Mouse (Mus musculus) CH12.LX (cell line): Measurements from ENCODE around the gene 1110032A03Rik. TPM values are rescaled to one million over a fixed set of nuclear protein-coding genes. Genes with fewer than 3 reads are reported as not detected.

Source experiments
- DNase-seq: peaks from one replicate; pipeline ENCODE4 v3.0.0-alpha.2; 2013; ENCODE audit errors: extremely low read depth
- H3K27ac ChIP-seq: 2 replicates; pipeline ENCODE4 v1.5.1; 2012; ENCODE audit warnings: low read depth, mild to moderate bottlenecking, control low read depth, moderate library complexity; ENCODE audit not compliant: insufficient read depth
- H3K27me3 ChIP-seq: replicated peaks from 2 replicates; pipeline ENCODE3; 2012; ENCODE audit warnings: inconsistent platforms
- H3K36me3 ChIP-seq, 2 experiments: replicated peaks in 1 of 2; 2 replicates each; pipeline versions ENCODE3 to v1.6.1; 2012; ENCODE audit warnings: inconsistent platforms in 1 of 2, low read length in 1 of 2, mild to moderate bottlenecking in 1 of 2, mixed read lengths in 1 of 2, moderate library complexity in 1 of 2; ENCODE audit not compliant: control insufficient read depth in 1 of 2, insufficient read depth in 1 of 2
- H3K4me1 ChIP-seq, 2 experiments: 2 replicates each; pipeline ENCODE4 v1.6.1; 2012; ENCODE audit warnings: inconsistent platforms in 1 of 2, moderate library complexity in 1 of 2; ENCODE audit not compliant: insufficient read depth in 2 of 2, control insufficient read depth in 1 of 2
- H3K4me2 ChIP-seq: 2 replicates; pipeline ENCODE4 v1.6.1; 2012; ENCODE audit warnings: low read depth, mild to moderate bottlenecking, control low read depth; ENCODE audit not compliant: poor library complexity, insufficient read depth, severe bottlenecking
- H3K4me3 ChIP-seq, 3 experiments: fragments of 150-350 bp in 1 of 3; sonication (generic) in 1 of 3; replicated peaks in 1 of 3; 2 replicates each; pipeline versions ENCODE3 to v1.5.1; 2011 to 2012; ENCODE audit warnings: low read depth in 2 of 3, low read length in 2 of 3, mild to moderate bottlenecking in 2 of 3, moderate library complexity in 2 of 3, control low read depth in 1 of 3, improper control_type of control experiment in 1 of 3, inconsistent platforms in 1 of 3, mixed read lengths in 1 of 3; ENCODE audit not compliant: poor library complexity in 1 of 3
- H3K79me2 ChIP-seq: replicated peaks from 2 replicates; pipeline ENCODE4 v1.6.1; 2012; ENCODE audit warnings: mild to moderate bottlenecking, moderate library complexity; ENCODE audit not compliant: control insufficient read depth, poor library complexity, insufficient read depth, severe bottlenecking; ENCODE audit errors: extremely low read depth
- H3K9ac ChIP-seq: 2 replicates; pipeline ENCODE4 v1.6.1; 2012; ENCODE audit warnings: low read depth, mild to moderate bottlenecking, control low read depth, moderate library complexity; ENCODE audit not compliant: insufficient read depth
- H3K9me3 ChIP-seq: replicated peaks from 2 replicates; pipeline ENCODE3; 2012; ENCODE audit warnings: low read length, inconsistent platforms, mixed read lengths
- CHD2 ChIP-seq: IDR thresholded peaks from 2 replicates; pipeline ENCODE4 v1.6.1; 2011; ENCODE audit warnings: low read length, improper control_type of control experiment
- E2F4 ChIP-seq: IDR thresholded peaks from 2 replicates; pipeline ENCODE4 v1.6.1; 2011; ENCODE audit warnings: low read depth, low read length, improper control_type of control experiment; ENCODE audit not compliant: insufficient replicate concordance
- ELF1 ChIP-seq: IDR thresholded peaks from 2 replicates; pipeline ENCODE4 v1.6.1; 2014; ENCODE audit warnings: low read depth, mild to moderate bottlenecking, inconsistent platforms, low read length, improper control_type of control experiment
- EP300 ChIP-seq: IDR thresholded peaks from 2 replicates; pipeline ENCODE4 v1.6.1; 2011; ENCODE audit warnings: low read length, improper control_type of control experiment
- HCFC1 ChIP-seq: IDR thresholded peaks from 2 replicates; pipeline ENCODE4 v1.6.1; 2012; ENCODE audit warnings: low read depth, mild to moderate bottlenecking, inconsistent platforms, low read length, improper control_type of control experiment
- IRF4 ChIP-seq: IDR thresholded peaks from 2 replicates; pipeline ENCODE4 v1.6.1; 2014; ENCODE audit warnings: low read depth, mild to moderate bottlenecking, inconsistent platforms, low read length, improper control_type of control experiment
- JUN ChIP-seq: IDR thresholded peaks from 2 replicates; pipeline ENCODE4 v1.6.1; 2011; ENCODE audit warnings: low read depth, mild to moderate bottlenecking, low read length, improper control_type of control experiment, moderate library complexity; ENCODE audit not compliant: insufficient read depth
- JUND ChIP-seq: conservative IDR thresholded peaks from 2 replicates; pipeline ENCODE4 v1.6.1; 2011; ENCODE audit warnings: low read depth, low read length, improper control_type of control experiment
- KAT2A ChIP-seq: IDR thresholded peaks from 2 replicates; pipeline ENCODE4 v1.6.1; 2012; ENCODE audit warnings: low read length, improper control_type of control experiment, inconsistent platforms; ENCODE audit not compliant: insufficient replicate concordance
- MAFK ChIP-seq: IDR thresholded peaks from 2 replicates; pipeline ENCODE4 v1.6.1; 2011; ENCODE audit warnings: low read length, improper control_type of control experiment; ENCODE audit not compliant: insufficient replicate concordance
- MAX ChIP-seq: IDR thresholded peaks from 2 replicates; pipeline ENCODE4 v1.6.1; 2011; ENCODE audit warnings: low read length, improper control_type of control experiment
- MAZ ChIP-seq: IDR thresholded peaks from 2 replicates; pipeline ENCODE4 v1.6.1; 2012; ENCODE audit warnings: low read depth, mild to moderate bottlenecking, inconsistent platforms, low read length, improper control_type of control experiment, moderate library complexity
- MYC ChIP-seq: IDR thresholded peaks from 2 replicates; pipeline ENCODE4 v1.6.1; 2011; ENCODE audit warnings: low read depth, mild to moderate bottlenecking, improper control_type of control experiment, low read length
- NRF1 ChIP-seq: IDR thresholded peaks from 2 replicates; pipeline ENCODE4 v1.6.1; 2014; ENCODE audit warnings: low read depth, mild to moderate bottlenecking, inconsistent platforms, low read length, improper control_type of control experiment, moderate library complexity
- POLR2A ChIP-seq: IDR thresholded peaks from 2 replicates; pipeline ENCODE4 v1.6.1; 2011; ENCODE audit warnings: low read depth, mild to moderate bottlenecking, improper control_type of control experiment, low read length
- POLR2AphosphoS2 ChIP-seq: IDR thresholded peaks from 2 replicates; pipeline ENCODE4 v1.6.1; 2011; ENCODE audit warnings: low read depth, low read length, improper control_type of control experiment
- RAD21 ChIP-seq: IDR thresholded peaks from 2 replicates; pipeline ENCODE4 v1.6.1; 2011; ENCODE audit warnings: low read depth, mild to moderate bottlenecking, low read length, improper control_type of control experiment, moderate library complexity
- RCOR1 ChIP-seq: conservative IDR thresholded peaks from 2 replicates; pipeline ENCODE4 v1.6.1; 2012; ENCODE audit warnings: low read depth, mild to moderate bottlenecking, inconsistent platforms, low read length, improper control_type of control experiment
- SIN3A ChIP-seq: IDR thresholded peaks from 2 replicates; pipeline ENCODE4 v1.6.1; 2012; ENCODE audit warnings: low read length, improper control_type of control experiment, inconsistent platforms
- SMC3 ChIP-seq: IDR thresholded peaks from 2 replicates; pipeline ENCODE4 v1.6.1; 2011; ENCODE audit warnings: low read depth, low read length, improper control_type of control experiment
- TBP ChIP-seq: conservative IDR thresholded peaks from 2 replicates; pipeline ENCODE4 v1.6.1; 2011; ENCODE audit warnings: low read depth, low read length, improper control_type of control experiment
- TCF12 ChIP-seq: IDR thresholded peaks from 2 replicates; pipeline ENCODE4 v1.6.1; 2014; ENCODE audit warnings: low read depth, mild to moderate bottlenecking, inconsistent platforms, low read length, improper control_type of control experiment
- UBTF ChIP-seq: IDR thresholded peaks from 2 replicates; pipeline ENCODE4 v1.6.1; 2012; ENCODE audit warnings: low read depth, mild to moderate bottlenecking, inconsistent platforms, low read length, improper control_type of control experiment, moderate library complexity
- USF1 ChIP-seq: IDR thresholded peaks from 2 replicates; pipeline ENCODE4 v1.6.1; 2014; ENCODE audit warnings: low read depth, mild to moderate bottlenecking, inconsistent platforms, low read length, improper control_type of control experiment
- ZKSCAN1 ChIP-seq: IDR thresholded peaks from 2 replicates; pipeline ENCODE4 v1.6.1; 2012; ENCODE audit warnings: low read depth, inconsistent platforms, low read length, improper control_type of control experiment, borderline replicate concordance
- ZNF384 ChIP-seq: IDR thresholded peaks from 2 replicates; pipeline ENCODE4 v1.6.1; 2012; ENCODE audit warnings: low read depth, low read length, improper control_type of control experiment, inconsistent platforms
- dilution Hi-C: fragments of 300-500 bp; cut with MboI; formaldehyde crosslinking; loops from 2 replicates; pipeline ENCODE4 v1.14.3; 2020; ENCODE audit warnings: low sequenced_read_pairs; ENCODE audit not compliant: extremely low pct_unique_long_range_greater_than_20kb, extremely low pct_ligation_motif_present
- in situ Hi-C: fragments of 300-500 bp; cut with MboI; formaldehyde crosslinking; loops from 3 replicates; pipeline ENCODE4 v1.14.3; 2019; ENCODE audit warnings: low sequenced_read_pairs, low pct_ligation_motif_present, low pct_unique_long_range_greater_than_20kb, mixed read lengths
- polyA plus RNA-seq: library from polyadenylated mRNA; unstranded; fragments of >175 nt; gene quantifications from 2 replicates; pipeline ENCODE4 v1.2.1, GENCODE M21; 2012; ENCODE audit warnings: low read depth; ENCODE audit not compliant: insufficient read length
- total RNA-seq, 2 experiments: library from RNA; depleted of rRNA; stranded (reverse); fragments of 300-350 nt in 1 of 2; fragments of >200 nt in 1 of 2; gene quantifications; 2 replicates each; pipeline ENCODE4 v1.2.3; 2012 to 2014

The 1110032A03Rik gene
- total and polyA plus RNA-seq, 3 experiments: 7.7 to 11.3 (median 9.0) TPM

DNA sequence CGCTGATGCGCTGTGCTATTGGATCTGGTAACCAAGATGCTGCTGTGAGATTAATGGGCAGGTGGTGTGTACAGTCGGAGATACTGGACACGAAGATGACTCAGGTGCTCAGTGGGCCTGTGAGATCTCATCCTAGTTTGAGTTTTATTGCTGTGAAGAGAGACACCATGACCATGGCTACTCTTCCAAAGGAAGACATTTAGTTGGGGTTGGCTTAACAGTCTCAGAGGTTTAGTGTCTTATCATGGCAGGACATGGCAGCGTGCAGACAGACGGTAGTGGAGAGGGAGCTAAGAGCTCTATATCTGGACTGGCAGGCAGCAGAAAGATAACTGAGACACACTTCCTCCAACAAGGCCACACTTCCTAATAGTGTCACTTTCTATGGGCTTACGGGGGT lies 35.9 kb upstream of the 1110032A03Rik start:
- H3K27me3 ChIP-seq: no peaks in the 10 kb centered on the region
- dilution Hi-C loops: no loop called here
- in situ Hi-C loops: no loop called here
- H3K36me3 ChIP-seq: peaks cover 31 to 82% of the 10 kb centered on the region in 2 experiments
- no peak overlapping the region for H3K9ac ChIP-seq
- H3K4me3 ChIP-seq: no peak overlapping the region
- no peaks in the 10 kb centered on the region for H3K9me3 ChIP-seq
- DNase-seq: no peak
- H3K27ac ChIP-seq: no peak overlapping the region
- no peak for TF ChIP-seq MYC
- TF ChIP-seq SIN3A: no peak
- TF ChIP-seq EP300: no peak
- no peak for TF ChIP-seq MAX
- no peak for TF ChIP-seq ZKSCAN1
- TF ChIP-seq IRF4: no peak
- no peak for TF ChIP-seq POLR2A
- no peak for TF ChIP-seq KAT2A
- no peak for TF ChIP-seq E2F4
- no peak for TF ChIP-seq POLR2AphosphoS2
- H3K4me2 ChIP-seq: no peak overlapping the region
- H3K4me1 ChIP-seq: no peaks in the 10 kb centered on the region
- H3K79me2 ChIP-seq: no peaks in the 10 kb centered on the region

DNA sequence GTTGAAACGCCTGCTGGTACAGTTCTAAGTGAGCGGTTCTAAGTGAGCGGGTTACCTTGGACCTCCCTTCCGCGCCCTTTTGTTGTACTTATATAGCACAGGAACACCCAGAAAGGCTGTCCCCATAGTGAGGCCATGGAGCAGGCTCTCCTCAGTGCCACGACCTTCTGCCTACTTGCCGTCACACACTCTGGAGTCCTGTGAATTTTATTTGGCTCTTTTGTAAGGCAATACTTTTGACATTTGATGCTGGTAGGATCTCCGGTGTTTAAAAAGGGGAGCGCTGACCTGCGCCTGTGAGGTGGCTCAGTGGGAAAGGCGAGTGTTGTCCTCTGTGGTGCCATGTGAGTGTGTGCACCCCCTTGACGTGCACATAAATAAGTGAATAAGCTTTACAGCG lies 33.8 kb upstream of the 1110032A03Rik start:
- DNase-seq: no peak
- in situ Hi-C loops: no loop called here
- Histone ChIP-seq H3K9ac (no peak overlapping the region), H3K27me3 (no peaks in the 10 kb centered on the region), H3K4me1 (no peaks in the 10 kb centered on the region), H3K9me3 (no peaks in the 10 kb centered on the region), H3K27ac (no peak overlapping the region), H3K36me3 (peaks cover 34 to 90% of the 10 kb centered on the region in 2 experiments), H3K79me2 (no peaks in the 10 kb centered on the region), H3K4me2 (no peak overlapping the region), H3K4me3 (no peak overlapping the region)
- TF ChIP-seq ZNF384 (no peak), POLR2A (no peak), JUND (no peak), RAD21 (no peak), POLR2AphosphoS2 (no peak), NRF1 (no peak), MAFK (no peak), ELF1 (no peak), USF1 (no peak), RCOR1 (no peak), HCFC1 (no peak), MAZ (no peak), UBTF (no peak), SMC3 (no peak), JUN (no peak), CHD2 (no peak), TCF12 (no peak), EP300 (no peak), SIN3A (no peak), TBP (no peak)
- dilution Hi-C loops: no loop called here
